Mouse (Mus musculus) forebrain, embryonic 14.5 days (tissue): ENCODE results near the gene Bag6. TPM values are rescaled to one million over a fixed set of nuclear protein-coding genes. Genes with fewer than 3 reads are reported as not detected.
A peak's percentile ranks its signal among the peaks of the same experiment; 100 is the strongest.

Experiments
- ATAC-seq: fragments of 200-750 bp; cut with Nextera tagmentation; 2 replicates; pipeline ENCODE4 v1.8.0; 2017; ENCODE audit warnings: mild to moderate bottlenecking, moderate library complexity
- DNase-seq: peaks from one replicate; pipeline ENCODE4 v3.0.0-alpha.2; 2015; ENCODE audit warnings: low spot score
- H3K27ac ChIP-seq: fragments of 300-500 bp; sonication (generic); 2 replicates; pipeline ENCODE4 v1.5.1; 2014; ENCODE audit warnings: low read depth, mild to moderate bottlenecking, control low read depth, low read length, moderate library complexity
- H3K27me3 ChIP-seq: fragments of 300-500 bp; sonication (generic); replicated peaks from 2 replicates; pipeline ENCODE4 v1.6.1; 2014; ENCODE audit warnings: low read length, control low read depth, mixed read lengths; ENCODE audit not compliant: control insufficient read depth, insufficient read depth
- H3K36me3 ChIP-seq: fragments of 300-500 bp; sonication (generic); 2 replicates; pipeline ENCODE4 v1.6.1; 2014; ENCODE audit warnings: low read length, control low read depth; ENCODE audit not compliant: control insufficient read depth, insufficient read depth
- H3K4me1 ChIP-seq: fragments of 300-500 bp; sonication (generic); 2 replicates; pipeline ENCODE4 v1.6.1; 2014; ENCODE audit warnings: antibody characterized with exemption, low read length, control low read depth; ENCODE audit not compliant: control insufficient read depth, insufficient read depth
- H3K4me2 ChIP-seq: fragments of 300-500 bp; sonication (generic); 2 replicates; pipeline ENCODE4 v1.6.1; 2014; ENCODE audit warnings: mild to moderate bottlenecking, control low read depth, low read length
- H3K4me3 ChIP-seq: fragments of 300-500 bp; sonication (generic); 2 replicates; pipeline ENCODE4 v1.5.1; 2014; ENCODE audit warnings: low read depth, low read length, control low read depth
- H3K9ac ChIP-seq: fragments of 300-500 bp; sonication (generic); 2 replicates; pipeline ENCODE4 v1.6.1; 2014; ENCODE audit warnings: mild to moderate bottlenecking, low read length, control low read depth, moderate library complexity
- H3K9me3 ChIP-seq: fragments of 300-500 bp; sonication (generic); replicated peaks from 2 replicates; pipeline ENCODE4 v1.6.1; 2016; ENCODE audit warnings: low read length, control low read depth, mixed read lengths; ENCODE audit not compliant: control insufficient read depth
- WGBS: fragments of 180-500 bp; shearing (Covaris S2); extraction: QIAGEN DNeasy Blood & Tissue Kit; methylation state at CpG from one replicate; pipeline ENCODE4 v1.1.7; 2014; 5-methylcytosine and 5-hydroxymethylcytosine counted together
- polyA plus RNA-seq: library from polyadenylated mRNA; unstranded; fragments of >200 nt; fragmentation: Nextera tagmentation; extraction: Ambion mirVana; gene quantifications from 2 replicates; pipeline ENCODE4 v1.2.1, GENCODE M21; 2014

Gene Bag6
- 128 and 144 TPM in 2 replicates for polyA plus RNA-seq

DNA sequence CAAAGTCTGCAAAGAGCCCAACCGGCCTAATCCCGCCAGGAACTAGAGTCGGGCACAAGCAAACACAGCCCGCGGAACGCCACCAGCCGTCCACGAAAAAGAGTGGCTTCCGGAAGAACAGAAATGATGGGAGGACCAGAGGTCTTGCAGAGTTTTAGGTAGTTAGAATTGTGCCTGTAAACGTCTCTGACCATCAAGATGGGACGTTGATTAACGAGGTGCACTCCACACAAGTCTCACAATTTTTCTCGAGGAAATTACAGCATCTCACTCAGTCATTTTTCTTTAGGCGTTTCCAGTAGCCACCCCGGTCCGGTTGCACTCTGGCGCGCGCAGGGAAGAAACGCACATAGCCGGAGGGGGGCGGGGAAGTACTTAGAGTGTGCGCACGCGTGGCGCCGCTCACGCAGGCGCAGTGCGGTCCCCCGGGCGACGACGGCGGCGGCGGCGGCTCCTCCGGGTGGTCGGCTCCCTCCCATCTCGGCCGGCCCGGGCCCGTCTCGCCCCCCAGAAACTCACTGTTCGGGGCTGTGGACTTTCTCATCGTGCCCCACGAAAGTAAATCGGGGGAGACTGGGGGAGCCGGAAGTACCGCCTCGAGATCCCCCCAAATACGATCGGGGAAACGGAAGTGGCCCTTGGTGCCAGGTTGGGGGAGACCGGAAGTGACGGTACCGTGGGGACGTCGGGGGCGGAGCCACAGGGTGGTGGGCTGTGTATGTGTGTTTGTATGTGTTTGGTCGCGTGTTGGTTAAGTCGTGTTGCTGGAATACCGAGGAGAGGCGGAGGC lies at the start of gene Bag6:
Bag6 (plus strand) TSS at position 378 of the 790 bp plus-strand sequence.
- Histone ChIP-seq H3K4me3 (peak within 1 kb of the TSS; percentile 74), H3K9me3 (no peaks in the 10 kb centered on the region), H3K36me3 (peaks cover 23% of the 10 kb centered on the region), H3K4me1 (peaks cover 9% of the 10 kb centered on the region), H3K27ac (peak within 1 kb of the TSS; percentile 89), H3K27me3 (no peaks in the 10 kb centered on the region), H3K4me2 (peak within 1 kb of the TSS; percentile 93), H3K9ac (peak within 1 kb of the TSS; percentile 91)
- DNase-seq (peak; percentile 97), ATAC-seq (peak; percentile 95)
- under 1% methylated on average over 66 of the region's 66 CpGs for WGBS

GRCm38 (mm10) chr17:35085208-35085865 lies 49.6 kb upstream of the Bag6 start, which contains the start of gene Ly6g6f:
Gene Ly6g6f, minus strand, starts transcription at chr17:35085610.
- ATAC-seq, result no peak
- Histone ChIP-seq H3K9ac (no peak within 1 kb of the TSS), H3K36me3 (no peaks in the 10 kb centered on the region), H3K4me3 (no peak within 1 kb of the TSS), H3K9me3 (no peaks in the 10 kb centered on the region), H3K27me3 (no peaks in the 10 kb centered on the region), H3K27ac (no peak within 1 kb of the TSS), H3K4me1 (peaks cover 5% of the 10 kb centered on the region), H3K4me2 (no peak within 1 kb of the TSS)
- 79% methylated on average over 7 of the region's 7 CpGs for WGBS
- DNase-seq, result no peak

DNA sequence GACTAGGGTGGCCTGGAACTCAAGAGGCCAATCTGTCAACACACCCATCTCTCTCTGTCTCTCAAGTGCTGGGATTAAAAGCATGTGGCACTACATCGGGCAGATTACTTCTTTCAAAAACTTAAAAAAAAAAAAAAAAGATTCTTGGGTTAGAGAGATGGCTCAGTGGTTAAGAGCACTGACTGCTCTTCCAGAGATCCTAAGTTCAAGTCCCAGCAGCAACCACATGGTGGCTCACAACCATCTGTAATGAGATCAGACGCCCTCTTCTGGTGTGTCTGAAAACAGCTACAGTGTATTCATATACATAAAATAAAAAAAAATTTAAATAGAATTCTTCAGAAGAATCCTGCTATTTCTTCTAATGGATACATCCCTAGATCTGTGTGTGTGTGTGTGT lies 46.8 kb upstream of the Bag6 start:
- Histone ChIP-seq H3K27ac (no peak overlapping the region), H3K4me2 (no peak overlapping the region)

GRCm38 (mm10) chr17:35088825-35089644 lies 45.9 kb upstream of the Bag6 start, which contains the start of gene Abhd16a:
Gene Abhd16a, plus strand, starts transcription at chr17:35089263.
- peaks cover 25% of the 10 kb centered on the region for H3K36me3 ChIP-seq
- peak within 1 kb of the TSS; percentile 88 for H3K9ac ChIP-seq
- peaks cover 6% of the 10 kb centered on the region for H3K4me1 ChIP-seq
- ATAC-seq, result peak; percentile 99
- DNase-seq, result peak; percentile 96
- H3K9me3 ChIP-seq, result no peaks in the 10 kb centered on the region
- peak within 1 kb of the TSS; percentile 67 for H3K4me2 ChIP-seq
- no peaks in the 10 kb centered on the region for H3K27me3 ChIP-seq
- H3K27ac ChIP-seq, result peak within 1 kb of the TSS; percentile 98
- WGBS, result 3% methylated on average over 66 of the region's 67 CpGs
- H3K4me3 ChIP-seq, result peak within 1 kb of the TSS; percentile 55

More for the DNA sequence above, 46.8 kb upstream of the Bag6 start:
- no peak overlapping the region for H3K9ac ChIP-seq
- WGBS, result 52% methylated on average over 2 of the region's 2 CpGs
- H3K4me1 ChIP-seq, result peaks cover 6% of the 10 kb centered on the region
- ATAC-seq (no peak), DNase-seq (no peak)
- H3K27me3 ChIP-seq, result no peaks in the 10 kb centered on the region
- no peaks in the 10 kb centered on the region for H3K9me3 ChIP-seq
- H3K36me3 ChIP-seq, result peaks cover 17% of the 10 kb centered on the region
- no peak overlapping the region for H3K4me3 ChIP-seq

DNA sequence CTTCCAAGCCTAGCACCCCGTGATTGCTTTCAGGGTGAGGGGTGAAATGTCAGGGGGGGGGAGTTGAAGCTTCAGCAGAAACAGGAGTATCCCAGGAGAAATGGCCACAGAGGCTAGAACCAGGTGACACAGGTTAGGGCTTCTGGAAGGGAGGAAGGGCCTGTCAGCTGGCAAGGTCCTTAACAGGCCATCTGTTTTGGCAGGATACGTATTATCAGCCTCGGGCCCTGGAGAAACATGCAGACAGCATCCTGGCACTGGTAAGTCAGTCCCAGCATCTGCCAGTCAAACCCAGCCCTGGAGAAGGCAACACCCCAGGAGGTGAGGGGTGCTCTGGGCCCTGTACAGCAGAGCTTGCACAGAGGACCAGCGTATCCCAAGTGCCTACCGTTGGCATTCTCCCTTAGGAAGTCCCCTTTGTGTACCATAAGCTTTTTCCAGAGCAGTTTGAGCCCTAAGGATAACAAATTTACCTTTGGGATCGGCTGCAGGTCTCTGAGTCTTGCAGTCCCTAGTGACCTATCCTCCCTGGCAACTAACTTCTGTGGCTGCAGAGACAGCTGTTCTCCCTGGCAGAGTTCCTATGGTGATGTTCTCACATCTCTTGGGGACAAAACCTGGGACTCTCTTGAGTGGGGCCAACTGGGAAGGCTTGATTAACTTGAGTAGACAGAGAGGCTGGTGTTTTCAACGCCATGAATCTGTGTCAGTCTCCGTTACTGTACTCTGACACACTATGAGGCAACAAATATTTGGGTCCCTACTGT lies 44.6 kb upstream of the Bag6 start:
- ATAC-seq (peak; percentile 15; the same call in 1 of the 2 replicates), DNase-seq (peak; percentile 63)
- peaks cover 6% of the 10 kb centered on the region for H3K4me1 ChIP-seq
- peak overlapping the region; percentile 55 for H3K4me3 ChIP-seq
- no peaks in the 10 kb centered on the region for H3K9me3 ChIP-seq
- H3K36me3 ChIP-seq, result peaks cover 34% of the 10 kb centered on the region
- peak overlapping the region; percentile 67 for H3K4me2 ChIP-seq
- H3K27ac ChIP-seq, result peak overlapping the region; percentile 98
- no peaks in the 10 kb centered on the region for H3K27me3 ChIP-seq
- peak overlapping the region; percentile 88 for H3K9ac ChIP-seq
- WGBS, result 54% methylated on average over 8 of the region's 8 CpGs

DNA sequence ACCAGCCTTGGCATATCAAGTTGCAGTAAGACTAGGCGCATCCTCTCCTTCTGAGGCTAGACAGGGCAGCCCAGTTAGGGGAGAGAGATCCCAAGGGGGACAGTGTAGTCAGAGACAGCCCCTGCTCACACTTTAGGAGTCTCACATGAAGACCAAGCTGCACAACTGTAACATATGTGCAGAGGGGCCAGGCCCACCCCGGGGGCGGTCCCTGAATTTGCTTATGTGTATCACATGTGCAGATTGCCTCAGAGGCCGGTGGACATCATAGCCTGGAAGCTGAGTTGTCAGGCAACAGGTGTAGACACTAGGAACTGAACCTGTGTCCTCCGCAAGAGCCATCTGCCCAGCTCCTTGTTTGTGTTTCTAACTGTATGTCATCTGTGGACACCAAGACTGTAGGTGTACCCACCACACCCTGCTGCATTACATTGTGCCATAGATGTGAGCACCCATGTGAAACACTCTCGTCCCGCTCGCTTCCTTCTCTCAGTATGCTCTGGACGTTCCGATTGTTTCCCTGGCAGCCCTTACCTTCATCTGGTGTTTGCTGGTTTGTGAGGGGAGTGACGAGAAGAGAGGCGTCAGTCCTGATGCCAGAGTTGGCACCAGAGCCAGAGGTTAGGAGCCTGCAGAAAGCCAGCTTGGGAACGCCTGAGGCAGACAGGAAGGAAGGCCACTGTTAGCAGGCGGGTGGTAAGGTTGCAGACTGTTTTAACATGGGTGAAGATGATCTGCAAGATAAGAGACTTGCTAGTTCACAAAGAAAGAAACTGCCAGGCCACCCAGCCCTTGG lies 42.4 kb upstream of the Bag6 start:
- Histone ChIP-seq H3K27ac (no peak overlapping the region), H3K4me3 (no peak overlapping the region), H3K4me1 (peaks cover 6% of the 10 kb centered on the region), H3K9me3 (no peaks in the 10 kb centered on the region), H3K27me3 (no peaks in the 10 kb centered on the region), H3K9ac (no peak overlapping the region), H3K36me3 (peaks cover 51% of the 10 kb centered on the region), H3K4me2 (no peak overlapping the region)
- WGBS, result 90% methylated on average over 14 of the region's 14 CpGs
- DNase-seq, result no peak
- ATAC-seq, result no peak

- H3K4me1 ChIP-seq, result peaks cover 6% of the 10 kb centered on the region
- no peaks in the 10 kb centered on the region for H3K27me3 ChIP-seq
- H3K9me3 ChIP-seq, result no peaks in the 10 kb centered on the region
- DNase-seq (no peak), ATAC-seq (no peak)
- no peak overlapping the region for H3K27ac ChIP-seq
- WGBS, result 93% methylated on average over 15 of the region's 15 CpGs
- H3K9ac ChIP-seq, result no peak overlapping the region
- no peak overlapping the region for H3K4me3 ChIP-seq
- H3K4me2 ChIP-seq, result no peak overlapping the region
- H3K36me3 ChIP-seq, result peaks cover 70% of the 10 kb centered on the region
Measured at GRCm38 (mm10) chr17:35094475-35095365, 40.3 kb upstream of the Bag6 start.
